Mouse (Mus musculus) heart, embryonic 12.5 days (tissue): ENCODE data around the gene Rtn4r. TPM values are rescaled to one million over a fixed set of nuclear protein-coding genes. Genes with fewer than 3 reads are reported as not detected.

Source experiments
- ATAC-seq: fragments of 200-750 bp; cut with Nextera tagmentation; 2 replicates; pipeline ENCODE4 v1.8.0; 2017; ENCODE audit warnings: moderate TSS enrichment, moderate library complexity; ENCODE audit not compliant: insufficient number of reproducible peaks, low FRiP score
- H3K27ac ChIP-seq: fragments of 300-500 bp; sonication (generic); 2 replicates; pipeline ENCODE4 v1.5.1; 2016; ENCODE audit warnings: mild to moderate bottlenecking, moderate library complexity; ENCODE audit not compliant: poor library complexity, severe bottlenecking
- H3K27me3 ChIP-seq: fragments of 300-500 bp; sonication (generic); replicated peaks from 2 replicates; pipeline ENCODE4 v1.6.1; 2016; ENCODE audit warnings: mild to moderate bottlenecking, moderate library complexity
- H3K36me3 ChIP-seq: fragments of 300-500 bp; sonication (generic); 2 replicates; pipeline ENCODE4 v1.6.1; 2016; ENCODE audit warnings: mild to moderate bottlenecking, moderate library complexity
- H3K4me1 ChIP-seq: fragments of 300-500 bp; sonication (generic); replicated peaks from 2 replicates; pipeline ENCODE4 v1.6.1; 2016; ENCODE audit warnings: mild to moderate bottlenecking
- H3K4me2 ChIP-seq: fragments of 300-500 bp; sonication (generic); 2 replicates; pipeline ENCODE4 v1.6.1; 2016; ENCODE audit warnings: mild to moderate bottlenecking, moderate library complexity
- H3K4me3 ChIP-seq: fragments of 300-500 bp; sonication (generic); 2 replicates; pipeline ENCODE4 v1.5.1; 2016; ENCODE audit warnings: mild to moderate bottlenecking
- H3K9ac ChIP-seq: fragments of 300-500 bp; sonication (generic); 2 replicates; pipeline ENCODE4 v1.6.1; 2016; ENCODE audit warnings: mild to moderate bottlenecking, moderate library complexity
- H3K9me3 ChIP-seq: fragments of 300-500 bp; sonication (generic); replicated peaks from 2 replicates; pipeline ENCODE4 v1.6.1; 2016; ENCODE audit warnings: mild to moderate bottlenecking, moderate library complexity
- WGBS: fragments of 180-500 bp; shearing (Covaris S2); methylation state at CpG from one replicate; pipeline ENCODE4 v1.1.7; 2016; 5-methylcytosine and 5-hydroxymethylcytosine counted together
- microRNA-seq: library from miRNA; unstranded; fragments of <30 nt; microRNA quantifications from one replicate; pipeline ENCODE4, GENCODE M21; 2017
- polyA plus RNA-seq: library from polyadenylated mRNA; unstranded; fragments of >200 nt; fragmentation: Nextera tagmentation; extraction: Ambion mirVana; gene quantifications from 2 replicates; pipeline ENCODE4 v1.2.1, GENCODE M21; 2016

The Rtn4r gene
- polyA plus RNA-seq, 1 experiment from 2014 or later: 0.40 TPM

GRCm38 (mm10) chr16:18197881-18198280 is 70.4 kb downstream of the Rtn4r start:
- peaks cover 10% of the 10 kb centered on the region; the same call in 1 of the 2 replicates for H3K27me3 ChIP-seq
- peaks cover 12% of the 10 kb centered on the region; the same call in 1 of the 2 replicates for H3K4me1 ChIP-seq
- 77% methylated on average over 6 of the region's 6 CpGs for WGBS

GRCm38 (mm10) chr16:18198365-18199098 is 71.1 kb downstream of the Rtn4r start:
- Histone ChIP-seq H3K4me3 (no peak overlapping the region), H3K27ac (no peak overlapping the region), H3K36me3 (no peaks in the 10 kb centered on the region), H3K4me1 (peaks cover 12% of the 10 kb centered on the region; the same call in 1 of the 2 replicates), H3K9ac (no peak overlapping the region), H3K27me3 (peaks cover 10% of the 10 kb centered on the region; the same call in 1 of the 2 replicates), H3K4me2 (no peak overlapping the region), H3K9me3 (no peaks in the 10 kb centered on the region)
- ATAC-seq: no peak
- WGBS: 81% methylated on average over 10 of the region's 10 CpGs

More at GRCm38 (mm10) chr16:18197881-18198280, 70.4 kb downstream of the Rtn4r start:
- Histone ChIP-seq H3K9me3 (no peaks in the 10 kb centered on the region), H3K27ac (no peak overlapping the region), H3K36me3 (no peaks in the 10 kb centered on the region), H3K4me2 (no peak overlapping the region), H3K9ac (no peak overlapping the region), H3K4me3 (no peak overlapping the region)
- no peak for ATAC-seq

GRCm38 (mm10) chr16:18200062-18200461 is 72.6 kb downstream of the Rtn4r start:
- no peaks in the 10 kb centered on the region for H3K9me3 ChIP-seq
- no peak overlapping the region for H3K4me3 ChIP-seq
- 81% methylated on average over 2 of the region's 2 CpGs for WGBS
- H3K4me2 ChIP-seq: no peak overlapping the region
- no peak overlapping the region for H3K9ac ChIP-seq
- H3K27ac ChIP-seq: no peak overlapping the region
- no peaks in the 10 kb centered on the region for H3K36me3 ChIP-seq
- H3K4me1 ChIP-seq: peaks cover 6% of the 10 kb centered on the region; the same call in 1 of the 2 replicates
- no peak for ATAC-seq
- H3K27me3 ChIP-seq: peaks cover 14% of the 10 kb centered on the region

- no peaks in the 10 kb centered on the region for H3K36me3 ChIP-seq
- no peak overlapping the region for H3K4me2 ChIP-seq
- peaks cover 6% of the 10 kb centered on the region; the same call in 1 of the 2 replicates for H3K4me1 ChIP-seq
- H3K27me3 ChIP-seq: peaks cover 14% of the 10 kb centered on the region
- H3K27ac ChIP-seq: no peak overlapping the region
- no peak overlapping the region for H3K4me3 ChIP-seq
- 24% methylated on average over 1 of the region's 1 CpGs for WGBS
- ATAC-seq: no peak
- no peaks in the 10 kb centered on the region for H3K9me3 ChIP-seq
- H3K9ac ChIP-seq: no peak overlapping the region
These were observed 74.2 kb downstream of the Rtn4r start for GRCm38 (mm10) chr16:18201620-18202019.

Small RNAs within 50 kb of the gene (microRNA-seq; reads per million reads assigned to microRNA genes)
- not detected for gene Mir6366

Other genes starting within 250 kb of the Rtn4r start
- 0.19 and 0.32 TPM in 2 replicates for gene Gm20518, start 236.0 kb upstream of the Rtn4r start, polyA plus RNA-seq
- 0.04 and 0.05 TPM in 2 replicates for gene Tssk1, start 233.4 kb upstream of the Rtn4r start, polyA plus RNA-seq
- gene Dgcr2, start 229.1 kb upstream of the Rtn4r start, polyA plus RNA-seq: 54.5 and 56.8 TPM in 2 replicates
- gene Tssk2, start 229.0 kb upstream of the Rtn4r start, polyA plus RNA-seq: not detected in 2 replicates
- 30.2 and 31.6 TPM in 2 replicates for gene Ess2, start 216.3 kb upstream of the Rtn4r start, polyA plus RNA-seq
- not detected in 2 replicates for gene Gsc2, start 212.6 kb upstream of the Rtn4r start, polyA plus RNA-seq
- 37.6 and 37.8 TPM in 2 replicates for gene Slc25a1, start 199.4 kb upstream of the Rtn4r start, polyA plus RNA-seq
- gene Vpreb2, start 147.2 kb upstream of the Rtn4r start, polyA plus RNA-seq: not detected in 2 replicates
- 56.7 and 59.2 TPM in 2 replicates for gene Dgcr6, start 74.8 kb upstream of the Rtn4r start, polyA plus RNA-seq
- gene Prodh, start 37.4 kb upstream of the Rtn4r start, polyA plus RNA-seq: 7.8 and 8.7 TPM in 2 replicates
- gene Ccdc188, start 90.2 kb downstream of the Rtn4r start, polyA plus RNA-seq: 0.14 and 0.15 TPM in 2 replicates
- gene Zdhhc8, start 107.5 kb downstream of the Rtn4r start, polyA plus RNA-seq: 29.5 and 33.0 TPM in 2 replicates
- gene Trmt2a, start 121.0 kb downstream of the Rtn4r start, polyA plus RNA-seq: 57.2 and 61.9 TPM in 2 replicates
- gene Ranbp1, start 121.1 kb downstream of the Rtn4r start, polyA plus RNA-seq: 512 and 519 TPM in 2 replicates
- 1.2 and 1.7 TPM in 2 replicates for gene Gm49776, start 130.7 kb downstream of the Rtn4r start, polyA plus RNA-seq
- gene Dgcr8, start 161.6 kb downstream of the Rtn4r start, polyA plus RNA-seq: 24.0 and 24.9 TPM in 2 replicates
- gene Tango2, start 220.5 kb downstream of the Rtn4r start, polyA plus RNA-seq: 48.4 and 50.3 TPM in 2 replicates
- gene Arvcf, start 220.5 kb downstream of the Rtn4r start, polyA plus RNA-seq: 32.5 and 36.9 TPM in 2 replicates